Mouse (Mus musculus): ENCODE data around the gene Rasgef1a. TPM values are rescaled to one million over a fixed set of nuclear protein-coding genes. Genes with fewer than 3 reads are reported as not detected.
A peak's percentile ranks its signal among the peaks of the same experiment; 100 is the strongest.

Rasgef1a gene
- total RNA-seq, 2 experiments from 2014 or later = 88.6 to 89.3 TPM

DNA sequence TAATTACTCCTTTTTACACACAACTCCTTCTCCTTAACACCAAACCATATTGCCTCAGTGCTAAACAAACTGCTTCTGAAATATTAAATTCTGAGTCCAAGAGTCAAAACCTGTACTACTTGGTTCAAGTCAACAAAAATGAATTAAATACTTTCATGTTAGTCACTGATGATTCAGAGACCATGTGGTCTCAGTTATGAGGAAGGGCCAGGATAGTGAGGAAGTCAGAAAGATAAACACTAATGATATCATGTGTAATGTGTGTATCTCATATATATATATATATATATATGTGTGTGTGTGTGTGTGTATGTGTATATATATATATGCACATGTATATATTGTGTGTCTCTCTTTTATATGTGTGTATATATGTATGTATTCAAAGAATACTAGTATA, 115.3 kb downstream of the Rasgef1a start:
- DNase-seq (ENCODE audit: low spot score in 2 of 2) = no peak

DNA sequence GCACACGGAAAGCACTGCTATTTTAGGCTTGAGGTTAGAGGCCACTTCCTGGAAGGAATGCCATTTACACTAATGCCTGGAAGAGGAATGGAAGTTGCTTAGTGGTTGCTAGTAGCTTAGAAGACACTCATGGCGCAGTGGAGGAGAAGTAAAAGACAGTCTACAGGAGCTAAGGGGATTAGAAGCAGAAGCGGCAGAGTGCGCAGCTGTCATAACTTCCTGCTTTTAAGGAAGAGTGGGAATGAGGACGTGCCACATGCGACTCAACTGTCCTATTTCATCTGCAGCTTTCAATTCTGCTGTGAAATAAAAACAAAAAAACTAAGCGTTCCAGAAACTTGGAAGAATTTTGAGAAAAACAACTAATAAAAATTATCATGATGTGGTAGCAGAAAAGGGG, 116.0 kb downstream of the Rasgef1a start:
- no peak for DNase-seq (ENCODE audit: low spot score in 2 of 2)

DNA sequence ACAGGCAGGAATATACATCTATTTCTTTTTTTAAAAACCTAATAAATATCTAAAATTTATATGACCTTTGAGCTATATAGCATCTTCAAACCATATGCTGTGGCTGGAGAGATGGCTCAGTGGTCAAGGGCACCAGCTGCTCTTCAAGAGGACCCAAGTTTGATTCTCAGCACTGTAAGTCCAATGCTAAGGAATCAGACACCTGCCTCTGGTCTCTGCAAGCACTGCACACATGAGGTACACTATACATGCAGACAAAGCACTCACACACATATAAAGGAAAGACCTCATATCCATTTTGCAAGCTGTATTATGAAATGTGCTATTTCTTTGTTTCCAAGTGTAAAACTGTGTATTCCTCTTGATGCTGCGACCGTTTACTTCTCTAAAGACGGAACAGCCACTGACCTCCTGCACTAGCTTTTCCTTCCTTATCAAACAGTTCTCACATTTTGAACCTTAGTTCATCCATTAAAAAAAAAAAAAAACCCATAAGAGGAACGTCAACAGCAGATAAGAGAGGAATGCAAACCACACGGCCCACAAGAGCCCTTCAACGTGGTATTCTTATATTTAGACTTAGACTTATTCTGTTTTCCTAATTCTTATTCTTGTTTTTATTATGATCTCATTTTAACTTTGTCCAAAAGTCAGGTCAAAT, 116.7 kb downstream of the Rasgef1a start:
- DNase-seq (ENCODE audit: low spot score in 2 of 2) = no peak

DNA sequence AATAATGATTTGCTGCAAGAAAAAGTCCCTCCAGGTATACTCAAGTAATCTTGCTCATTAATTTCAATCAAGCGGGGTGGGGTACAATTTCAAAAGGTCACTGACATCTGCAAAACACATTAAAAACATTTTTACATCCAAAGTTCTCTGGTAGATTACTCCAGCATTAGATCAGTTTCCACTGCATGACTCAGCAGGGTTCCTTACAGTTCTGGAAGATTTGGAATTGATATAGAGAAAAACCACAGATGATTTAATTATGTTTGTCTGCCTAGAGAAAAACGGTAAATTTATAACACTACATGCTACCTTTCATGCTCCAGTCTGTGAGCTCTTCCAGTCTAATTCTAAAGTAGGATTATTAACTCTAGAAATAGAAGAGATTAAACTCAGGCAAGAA, 118.8 kb downstream of the Rasgef1a start:
- no peak for DNase-seq (ENCODE audit: low spot score in 2 of 2)

DNA sequence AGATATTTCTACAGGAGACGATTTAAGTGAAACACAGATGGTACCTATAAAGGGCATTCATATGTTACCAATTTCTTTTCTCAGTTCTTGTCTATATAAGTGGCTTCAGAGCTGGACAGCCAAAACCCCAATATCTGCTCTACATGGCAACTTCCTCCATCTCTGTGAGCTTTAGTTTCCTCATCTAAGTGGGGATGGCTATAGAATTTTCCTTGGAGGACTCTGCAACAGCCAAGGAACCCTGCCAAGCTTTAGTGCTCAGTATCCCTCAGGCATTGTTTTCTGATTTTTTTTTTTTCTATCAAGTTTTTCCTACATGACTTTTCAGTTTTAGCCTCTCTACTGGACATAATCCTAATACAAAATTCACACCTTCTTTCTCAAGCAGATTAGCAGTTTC, 123.2 kb downstream of the Rasgef1a start:
- no peak for DNase-seq (ENCODE audit: low spot score in 2 of 2)

DNA sequence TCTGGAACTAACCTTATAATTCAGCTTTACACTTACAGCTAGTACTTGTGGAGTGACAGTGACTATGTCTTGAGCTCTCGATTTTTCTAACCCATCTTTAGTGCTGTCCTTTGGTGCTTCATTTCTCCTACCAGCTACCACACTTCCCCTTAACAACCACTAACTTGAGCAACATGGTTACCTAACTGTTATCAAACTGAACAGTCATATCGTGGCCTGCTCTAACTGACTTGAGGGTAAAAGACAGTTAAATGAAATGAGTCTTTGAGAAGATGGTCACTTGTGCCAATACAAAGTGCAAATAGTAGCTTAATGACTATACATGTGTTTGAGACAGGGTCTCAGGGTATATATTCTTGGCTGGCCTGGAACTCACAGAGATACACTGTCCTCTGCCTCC, 125.9 kb downstream of the Rasgef1a start:
- no peak for DNase-seq (ENCODE audit: low spot score in 2 of 2)

DNA sequence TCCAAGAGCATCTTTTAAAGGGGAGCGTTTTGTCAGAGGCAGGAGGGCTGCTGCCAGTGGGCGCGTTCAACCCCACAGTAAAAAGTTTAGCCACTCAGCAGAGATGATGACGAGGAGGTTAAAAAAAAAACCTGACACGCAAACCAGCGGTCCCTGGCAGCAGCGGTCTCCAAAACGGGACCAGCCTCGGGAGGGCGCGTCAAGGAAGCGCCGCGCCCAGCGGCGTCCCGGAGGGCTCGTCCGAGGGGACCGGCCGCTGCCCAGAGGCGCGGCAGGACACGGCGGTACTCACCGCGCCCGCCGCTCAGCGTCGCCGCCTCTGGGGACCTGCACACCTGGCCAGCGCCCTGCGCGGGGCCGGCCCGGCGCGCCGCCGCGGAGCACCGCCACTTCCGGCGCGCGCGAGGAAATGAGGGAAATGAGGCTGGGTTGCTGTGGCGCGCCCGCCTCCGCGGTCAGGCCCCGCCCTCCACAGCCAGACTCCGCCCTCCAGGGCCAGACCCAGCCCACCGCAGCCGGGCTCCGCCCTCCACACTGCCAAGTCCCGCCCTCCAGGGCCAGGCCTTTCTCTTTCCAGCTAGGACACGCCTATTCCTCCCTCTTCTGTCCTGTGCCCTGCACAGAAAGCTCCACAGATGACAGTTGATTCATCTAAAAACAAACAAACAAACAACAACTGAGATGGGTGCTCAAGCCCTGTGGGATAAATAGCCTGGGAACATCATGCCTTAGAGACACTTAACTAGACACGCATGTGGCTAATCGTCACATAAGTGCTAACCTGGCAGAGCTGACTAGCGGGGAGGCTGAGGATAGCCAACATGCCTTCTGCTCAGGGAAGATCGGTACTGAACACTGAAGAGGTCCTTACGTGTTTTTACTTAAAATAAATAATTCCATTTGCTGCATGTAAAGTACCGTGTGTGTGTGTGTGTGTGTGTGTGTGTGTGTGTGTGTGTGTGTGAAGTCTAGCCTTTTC, 127.8 kb downstream of the Rasgef1a start, which contains the start of gene Csgalnact2:
TSS of gene Csgalnact2 (minus strand) at position 410 of the 979 bp plus-strand sequence.
- peak; percentile 94 to 96 for DNase-seq (ENCODE audit: low spot score in 2 of 2)

DNA sequence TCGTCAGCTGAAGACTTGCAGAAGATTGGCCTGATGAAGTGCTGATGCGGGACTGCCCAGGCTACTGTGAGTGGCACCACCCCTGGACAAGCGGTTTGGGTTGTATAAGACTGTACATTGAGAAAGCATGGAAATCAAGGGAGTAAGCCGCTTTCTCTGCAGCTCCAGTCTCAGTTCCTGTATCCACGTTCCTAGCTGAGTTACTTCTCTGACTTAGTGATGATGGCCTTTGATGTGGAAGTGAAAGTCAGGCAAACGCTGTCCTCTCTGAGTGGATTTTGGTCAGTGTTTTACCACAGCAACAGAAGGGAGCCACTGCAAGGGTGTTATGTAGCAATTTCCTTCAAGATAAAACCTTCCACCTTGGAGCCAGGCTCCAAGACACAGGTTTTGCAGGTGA, 129.7 kb downstream of the Rasgef1a start:
- DNase-seq (ENCODE audit: low spot score in 2 of 2) = no peak

Small RNAs within 50 kb of the gene (microRNA-seq; reads per million reads assigned to microRNA genes)
- 19.0 to 38.0 reads per million in 2 experiments for gene Mir7044

Other genes starting within 250 kb of the Rasgef1a start
- gene Zfp637, start 170.3 kb upstream of the Rasgef1a start, total RNA-seq (2021) = 10 to 100 TPM; 55.3 to 63.8 TPM
- gene Zfp239, start 149.3 kb upstream of the Rasgef1a start, total RNA-seq (2021) = 10 to 100 TPM; 26.4 to 29.1 TPM
- 100 to 1,000 TPM; 157 to 164 TPM for gene Hnrnpf, start 111.1 kb upstream of the Rasgef1a start, total RNA-seq (2021)
- gene Fxyd4, start 73.7 kb upstream of the Rasgef1a start, total RNA-seq (2021) = not detected
- gene Csgalnact2, start 127.7 kb downstream of the Rasgef1a start, total RNA-seq (2021) = 10 to 100 TPM; 12.2 to 12.3 TPM
- gene Ret, start 186.3 kb downstream of the Rasgef1a start, total RNA-seq (2021) = 1 to 10 TPM; 6.4 to 6.8 TPM